Mouse (Mus musculus): Measurements from ENCODE around the gene Zfp398.

DNA sequence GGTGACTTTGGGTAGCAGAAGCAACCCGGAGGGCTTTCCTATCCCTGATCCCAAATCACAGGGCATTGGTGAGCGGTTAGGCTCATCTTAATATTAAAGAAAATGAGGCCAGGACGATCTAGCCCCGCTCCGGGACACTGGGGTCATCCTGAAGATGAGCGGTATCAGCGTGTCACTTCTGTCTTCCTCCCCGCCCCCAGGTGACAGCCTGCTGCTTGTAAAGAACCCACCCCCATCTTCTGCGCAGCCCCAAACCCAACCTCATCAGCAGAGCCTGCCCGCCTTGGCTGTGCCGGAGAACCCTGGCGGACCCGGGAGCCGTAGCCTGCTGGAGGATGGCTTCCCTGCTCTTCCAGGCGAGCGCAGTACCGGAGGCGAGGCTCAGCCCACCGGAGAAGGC lies 68.9 kb downstream of the Zfp398 start:
- TF ChIP-seq CTCF (IDR thresholded peaks at IDR 0.05; ENCODE audit: extremely low read depth, insufficient read length, insufficient replicate concordance, low read depth, low read length) (no peak), POLR2A (IDR thresholded peaks at IDR 0.05; ENCODE audit: low read depth, low read length) (no peak)

Measured in small intestine, adult 2 months (tissue).